Mouse (Mus musculus): ENCODE data around the gene Fn3k. TPM values are rescaled to one million over a fixed set of nuclear protein-coding genes. Genes with fewer than 3 reads are reported as not detected.
A peak's percentile ranks its signal among the peaks of the same experiment; 100 is the strongest.

The Fn3k gene
- total RNA-seq, 4 experiments from 2014 or later = 58.6 to 64.2 (median 61.1) TPM

DNA sequence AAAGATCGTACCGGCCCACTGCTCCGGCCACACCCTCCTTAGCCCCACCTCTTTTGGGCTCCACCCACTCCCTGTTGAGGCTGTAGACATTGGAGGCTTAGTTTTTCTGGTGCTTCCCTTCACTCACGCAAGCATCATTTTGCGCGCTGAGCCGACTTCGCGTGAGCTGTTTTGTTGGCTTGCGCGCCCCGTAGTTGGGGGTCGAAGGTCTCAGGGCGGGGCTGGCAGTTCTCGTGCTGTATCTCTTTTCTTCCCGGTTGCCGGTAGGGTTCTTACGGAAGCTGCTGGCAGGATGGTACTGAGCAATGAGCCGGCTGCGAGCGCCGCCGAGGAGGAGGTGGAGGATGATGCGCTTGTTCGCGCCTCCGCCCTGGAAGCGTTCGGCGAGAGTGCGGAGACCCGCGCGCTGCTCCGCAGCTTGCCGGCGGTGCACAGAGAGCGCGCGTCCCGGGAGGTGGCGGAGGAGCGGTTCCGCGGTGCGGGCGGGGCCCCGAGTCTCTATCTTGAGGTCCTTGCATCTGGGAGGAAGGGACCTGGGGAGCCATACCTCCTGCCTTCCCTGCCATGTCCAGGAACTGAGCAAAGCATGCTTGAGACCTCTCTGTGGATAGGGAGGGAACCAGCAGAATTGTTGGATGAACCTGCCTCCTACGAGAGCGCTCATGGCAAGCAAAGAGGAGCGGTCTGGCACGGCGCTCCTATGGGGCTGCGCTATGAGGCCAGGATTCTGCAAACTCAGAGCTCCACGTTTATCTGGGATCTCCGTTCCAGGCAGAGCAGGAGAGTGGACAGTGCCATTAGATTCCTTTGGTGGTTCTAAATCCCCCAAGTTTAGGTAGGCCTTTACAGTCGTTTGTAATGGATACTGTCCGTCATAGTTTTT, 17.3 kb downstream of the Fn3k start, which contains the start of gene Tbcd:
Tbcd (plus strand) TSS at position 197 of the 883 bp plus-strand sequence.
- peak; percentile 94 to 99 for DNase-seq (ENCODE audit: low spot score in 2 of 2)

DNA sequence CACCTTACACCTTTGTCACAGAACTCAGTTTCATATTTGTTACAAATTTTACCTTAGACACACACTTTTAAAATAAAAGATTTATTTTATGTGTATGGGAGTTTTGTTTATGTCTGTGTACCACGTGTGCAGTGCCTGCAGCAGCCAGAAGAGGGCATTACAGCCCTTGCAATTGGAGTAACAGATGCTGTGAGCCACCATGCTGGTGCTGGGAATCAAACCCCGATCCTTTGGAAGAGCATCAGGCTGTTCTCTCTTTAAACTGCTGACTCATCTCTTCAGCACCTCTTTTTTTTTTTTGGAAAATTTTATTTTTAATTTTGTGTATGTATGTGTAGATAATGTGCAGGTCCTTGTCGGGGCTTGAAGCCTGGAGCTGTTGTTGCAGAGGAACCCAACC, 23.2 kb downstream of the Fn3k start:
- no peak for DNase-seq (ENCODE audit: low spot score in 2 of 2)

DNA sequence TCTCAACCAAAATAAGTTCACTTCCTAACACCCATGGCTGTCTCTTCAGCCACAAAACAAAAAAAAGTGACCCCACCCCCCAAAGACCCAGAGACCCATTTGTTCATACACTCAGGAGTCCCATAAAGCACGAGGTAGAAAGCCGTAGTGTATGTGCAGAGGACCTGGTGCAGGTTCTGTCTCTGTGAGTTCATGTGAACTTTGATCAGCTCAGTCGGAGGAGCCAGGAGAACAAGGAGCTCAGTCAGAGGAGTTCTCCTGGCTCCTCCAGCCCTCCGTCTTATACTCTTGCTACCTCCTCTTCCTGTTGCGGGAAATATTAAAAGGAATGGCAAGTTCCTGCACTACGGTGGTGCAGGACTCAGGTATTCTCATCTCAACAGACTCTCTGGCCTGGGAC, 32.7 kb downstream of the Fn3k start:
- DNase-seq (ENCODE audit: low spot score in 2 of 2) = no peak

DNA sequence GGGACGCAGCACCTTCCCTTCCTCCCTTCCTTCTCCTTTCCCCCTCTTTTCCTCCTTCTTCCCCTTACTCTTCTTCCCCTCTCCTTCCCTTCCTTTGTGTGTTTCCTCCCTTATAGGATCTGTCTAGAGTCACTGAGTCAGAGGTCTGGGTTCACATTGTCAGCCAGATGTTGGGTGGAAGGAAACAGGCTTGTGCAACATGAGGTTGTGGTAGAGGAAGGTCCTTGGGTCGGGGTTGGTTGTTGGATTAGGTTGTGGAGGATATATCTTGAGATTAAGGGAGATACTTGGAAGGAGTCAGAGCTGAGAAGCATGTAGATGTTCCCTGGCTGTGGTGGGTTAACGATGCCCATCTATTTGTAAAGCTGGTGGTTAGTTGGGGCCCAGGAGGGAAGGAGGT, 40.1 kb downstream of the Fn3k start:
- no peak for DNase-seq (ENCODE audit: low spot score in 2 of 2)

DNA sequence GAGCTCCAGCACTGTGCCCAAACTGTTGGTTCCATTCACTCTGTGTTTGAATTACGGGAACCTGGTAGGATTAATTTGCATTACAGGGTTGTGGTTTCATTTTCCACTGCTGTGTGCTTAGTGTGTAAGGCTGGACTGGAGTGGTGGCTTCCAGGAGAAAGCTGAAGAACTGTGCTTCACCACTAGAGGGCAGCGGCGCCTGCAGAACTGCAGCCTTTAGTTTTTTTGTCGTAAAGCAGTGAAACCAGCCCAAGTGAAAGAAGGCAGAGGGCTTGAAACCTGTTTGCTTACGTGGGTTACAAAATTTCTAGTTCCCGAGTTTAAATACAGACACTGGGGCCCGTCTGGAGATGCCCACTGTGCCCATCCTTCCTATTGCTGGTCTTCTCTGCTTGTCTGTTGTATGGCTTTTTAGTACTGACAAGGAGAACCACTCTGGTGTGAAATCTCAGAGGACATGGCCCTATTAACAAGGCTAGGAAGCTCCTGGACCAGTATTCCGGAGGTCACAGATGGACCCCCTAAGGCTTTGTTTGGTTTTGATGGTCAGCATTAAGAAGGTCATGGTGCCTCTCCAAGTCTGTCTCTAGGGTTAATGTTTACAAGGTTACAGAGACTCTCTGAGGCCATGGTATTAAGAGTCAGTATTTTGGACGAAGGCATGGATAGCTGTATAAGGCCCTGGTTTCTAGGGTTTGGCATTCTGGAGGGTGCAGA, 41.1 kb downstream of the Fn3k start:
- DNase-seq (ENCODE audit: low spot score in 2 of 2) = peak in 1 of 2 experiments; percentile 39

DNA sequence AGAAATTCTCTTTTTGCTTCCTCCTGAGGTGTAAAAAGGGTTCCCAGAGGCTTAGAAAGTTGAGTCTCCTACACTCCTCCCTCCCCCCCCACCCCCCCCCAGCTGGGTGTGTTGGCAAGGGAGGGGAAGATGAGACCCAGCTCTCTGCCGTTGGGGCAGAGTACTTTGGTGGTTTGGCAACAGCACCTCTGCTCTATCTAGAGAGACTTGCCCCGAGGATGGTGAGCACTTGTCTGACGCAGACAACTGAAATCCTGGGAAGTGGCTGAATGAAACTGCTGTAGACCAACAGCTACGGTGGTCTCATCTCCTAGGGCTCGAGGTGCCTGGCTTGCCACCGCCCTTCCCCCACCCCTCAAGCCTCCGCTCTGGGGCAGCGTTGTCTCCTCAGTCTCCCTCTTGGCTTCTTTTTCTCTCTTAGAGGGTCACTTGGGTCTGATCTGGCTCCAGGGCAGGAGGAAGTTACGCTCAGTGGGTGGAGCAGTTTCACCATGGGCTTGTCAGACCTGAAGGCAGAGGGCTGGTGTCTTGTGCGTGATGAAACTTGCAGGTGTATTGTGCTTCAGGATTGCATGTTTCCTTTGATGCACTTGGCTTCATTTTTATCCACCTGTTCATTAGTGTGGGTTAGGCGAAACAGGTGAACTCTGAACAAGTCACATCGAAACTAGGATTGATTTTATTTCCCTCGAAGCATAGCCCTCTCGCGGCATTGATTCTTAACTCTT, 44.9 kb downstream of the Fn3k start:
- DNase-seq (ENCODE audit: low spot score in 2 of 2) = no peak

DNA sequence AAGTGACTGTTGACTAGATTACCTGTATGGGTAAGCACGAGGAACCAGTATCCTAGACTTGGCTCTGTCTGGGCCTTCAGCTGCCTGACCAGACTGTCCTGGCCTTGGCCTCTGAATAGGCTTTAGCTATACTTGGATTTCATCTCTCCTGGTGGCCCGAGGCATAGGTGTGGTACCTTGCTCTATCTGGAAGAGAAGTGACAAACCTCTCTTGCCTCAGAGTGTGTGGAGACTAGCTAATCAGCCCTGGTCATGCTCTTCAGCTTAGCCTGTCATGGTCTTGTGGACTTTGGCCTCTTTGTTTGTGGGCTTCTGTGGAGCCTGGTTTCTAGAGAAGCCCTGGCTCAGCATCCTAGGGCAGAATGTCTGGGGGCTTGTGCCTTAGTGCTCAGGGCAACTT, 46.4 kb downstream of the Fn3k start:
- DNase-seq (ENCODE audit: low spot score in 2 of 2) = no peak

DNA sequence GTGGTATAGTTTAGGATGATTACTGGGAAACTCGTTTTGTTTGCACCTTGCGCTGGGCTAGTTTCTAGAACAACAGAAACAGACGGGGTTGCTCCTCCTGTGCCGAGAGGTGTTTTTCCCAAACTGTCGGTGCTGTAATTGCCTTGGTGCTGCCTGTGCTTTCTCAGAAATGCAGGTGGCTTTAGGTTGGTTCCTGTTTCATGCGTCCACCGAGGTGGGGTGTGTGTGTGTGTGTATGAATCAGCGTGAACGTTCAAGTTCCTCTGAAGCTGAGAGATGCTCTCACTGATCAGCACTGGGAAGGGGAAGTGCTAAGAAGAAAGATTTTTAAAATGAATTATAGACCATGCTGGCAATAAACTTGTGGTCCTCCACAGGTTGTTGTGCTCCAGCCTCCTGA, 51.2 kb downstream of the Fn3k start:
- DNase-seq (ENCODE audit: low spot score in 2 of 2) = no peak

DNA sequence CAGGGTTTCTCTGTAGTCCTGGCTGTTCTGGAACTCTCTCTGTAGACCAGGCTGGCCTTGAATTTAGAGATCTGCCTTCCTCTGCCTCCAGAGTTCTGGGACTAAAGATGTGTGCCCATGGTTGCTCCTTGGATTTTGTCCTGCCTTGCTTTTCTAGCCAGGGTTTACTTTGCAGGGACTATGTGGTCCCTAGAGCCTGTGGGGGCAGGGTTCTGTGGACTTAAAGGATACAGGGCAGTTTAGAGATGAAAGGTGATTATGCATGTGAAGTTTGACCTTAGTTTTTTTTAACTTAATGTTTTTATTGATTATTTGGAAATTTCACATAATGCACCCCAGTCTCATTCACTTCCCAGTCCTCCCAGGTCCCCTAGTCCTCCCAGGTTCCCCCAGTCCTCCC, 55.9 kb downstream of the Fn3k start:
- no peak for DNase-seq (ENCODE audit: low spot score in 2 of 2)

Small RNA genes within 50 kb of the gene (microRNA-seq; reads per million reads assigned to microRNA genes)
- gene Mir7236 = 0 to 1.5 reads per million in 2 experiments

Other genes starting within 250 kb of the Fn3k start
- gene Hexdc, start 230.5 kb upstream of the Fn3k start, total RNA-seq (2022) = 10 to 100 TPM; 20.8 to 27.9 (median 24.8) TPM
- 10 to 100 TPM in 1 of 4 experiments, 1 to 10 TPM in 3; 7.5 to 10.2 (median 9.5) TPM for gene Ogfod3, start 230.2 kb upstream of the Fn3k start, total RNA-seq (2022)
- gene Cybc1, start 205.6 kb upstream of the Fn3k start, total RNA-seq (2022) = 10 to 100 TPM; 19.2 to 25.9 (median 23.0) TPM
- gene Narf, start 197.7 kb upstream of the Fn3k start, total RNA-seq (2022) = 10 to 100 TPM; 44.1 to 61.8 (median 51.2) TPM
- gene Foxk2, start 174.9 kb upstream of the Fn3k start, total RNA-seq (2022) = 10 to 100 TPM; 78.2 to 84.7 (median 79.9) TPM
- gene Wdr45b, start 80.5 kb upstream of the Fn3k start, total RNA-seq (2022) = 10 to 100 TPM; 65.2 to 76.1 (median 67.4) TPM
- 10 to 100 TPM; 48.4 to 55.6 (median 50.4) TPM for gene Rab40b, start 46.7 kb upstream of the Fn3k start, total RNA-seq (2022)
- gene Fn3krp, start 13.5 kb upstream of the Fn3k start, total RNA-seq (2022) = 10 to 100 TPM; 47.7 to 52.2 (median 50.9) TPM
- 10 to 100 TPM; 39.7 to 45.1 (median 40.9) TPM for gene Tbcd, start 17.0 kb downstream of the Fn3k start, total RNA-seq (2022)
- under 1 TPM; 0.14 to 0.30 (median 0.15) TPM for gene Zfp750, start 84.4 kb downstream of the Fn3k start, total RNA-seq (2022)
- gene B3gntl1, start 238.2 kb downstream of the Fn3k start, total RNA-seq (2022) = 1 to 10 TPM; 6.5 to 8.0 (median 7.0) TPM